Comparison of ENCODE assay signal across 8 mouse cellular contexts in the genomic region with DNA sequence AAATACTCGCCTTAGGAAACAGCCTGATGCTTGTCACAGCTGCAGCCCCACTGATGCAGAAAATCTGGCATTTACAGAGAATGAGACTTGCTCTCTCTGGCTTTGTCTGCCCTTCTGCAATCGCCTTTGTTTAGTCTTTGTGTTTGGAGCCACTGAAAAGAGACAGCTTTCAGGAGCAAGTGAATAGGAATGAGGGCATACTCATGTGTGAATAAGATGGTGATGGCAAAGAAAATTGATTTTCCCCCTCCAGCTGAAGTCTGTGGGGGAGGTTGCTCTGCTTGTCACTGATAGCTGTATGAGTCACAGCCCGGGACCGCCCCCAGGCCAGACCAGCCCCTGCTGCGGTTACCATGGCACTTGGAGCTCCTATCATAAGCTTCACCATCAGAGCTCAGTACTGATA.
A peak's percentile ranks its signal among the peaks of the same experiment; 100 is the strongest.
DNase-seq lines count a peak whose midpoint lies in the region; ATAC-seq and TF ChIP-seq lines count a peak whose summit lies in the region.

No protein-coding gene starts in this region.

- ATAC-seq in liver, postnatal 0 days = no peak
- no peak for ATAC-seq in liver, embryonic 12.5 days

- H3K9ac ChIP-seq in liver, postnatal 0 days (replicated peaks) = no peak overlapping the region
- no peak overlapping the region for H3K9ac ChIP-seq in liver, embryonic 12.5 days

- no peaks in the 10 kb centered on the region for H3K27me3 ChIP-seq in liver, postnatal 0 days (ENCODE audit: insufficient read depth, low read length)
- H3K27me3 ChIP-seq in liver, embryonic 12.5 days (replicated peaks) = no peaks in the 10 kb centered on the region

- H3K4me1 ChIP-seq in liver, postnatal 0 days (ENCODE audit: insufficient read depth) = no peaks in the 10 kb centered on the region
- H3K4me1 ChIP-seq in liver, embryonic 12.5 days = peaks cover 4% of the 10 kb centered on the region; the same call in 1 of the 2 replicates

- no peaks in the 10 kb centered on the region for H3K36me3 ChIP-seq in liver, postnatal 0 days (replicated peaks; ENCODE audit: insufficient read depth, low read length)
- H3K36me3 ChIP-seq in liver, embryonic 12.5 days = no peaks in the 10 kb centered on the region

- H3K9me3 ChIP-seq in liver, postnatal 0 days (ENCODE audit: low read length) = no peaks in the 10 kb centered on the region
- no peaks in the 10 kb centered on the region for H3K9me3 ChIP-seq in liver, embryonic 12.5 days (replicated peaks)

- no peak for TF ChIP-seq CTCF in liver, postnatal 0 days (IDR thresholded peaks at IDR 0.05; ENCODE audit: low read depth)

- no peak overlapping the region for H3K27ac ChIP-seq in liver, postnatal 0 days (ENCODE audit: low read depth)
- H3K27ac ChIP-seq in liver, embryonic 12.5 days = no peak overlapping the region

- 34% methylated on average over 5 of the region's 5 CpGs for WGBS in liver, postnatal 0 days (ENCODE audit: insufficient replicate concordance)
- WGBS in liver, embryonic 12.5 days (ENCODE audit: insufficient replicate concordance) = 31% methylated on average over 5 of the region's 5 CpGs

- no peak overlapping the region for H3K4me2 ChIP-seq in liver, postnatal 0 days (ENCODE audit: low read depth, low read length)
- no peak overlapping the region for H3K4me2 ChIP-seq in liver, embryonic 12.5 days

- H3K4me3 ChIP-seq in liver, postnatal 0 days (ENCODE audit: low read depth, low read length) = no peak overlapping the region
- no peak overlapping the region for H3K4me3 ChIP-seq in liver, embryonic 12.5 days

- peak; percentile 21 for DNase-seq in liver, postnatal 0 days
- peak; percentile 90 for DNase-seq in embryo, embryonic 11 days
- DNase-seq in gastrocnemius, postnatal 25 days = peak; percentile 56
- peak; percentile 96 for DNase-seq in layer of hippocampus, adult 9-11 months
- DNase-seq in mesoderm, embryonic 11.5 days (ENCODE audit: low read depth, low spot score) = peak; percentile 90
- DNase-seq in skeletal muscle tissue, adult 2 months (ENCODE audit: low read depth, low spot score) = peak; percentile 17
- DNase-seq in kidney, adult 11 months = no peak

- no peak for TF ChIP-seq EP300 in liver, postnatal 0 days (IDR thresholded peaks at IDR 0.05; ENCODE audit: low read depth)
